Mouse (Mus musculus): ENCODE measurements around the gene Clec9a.

The Clec9a gene

DNA sequence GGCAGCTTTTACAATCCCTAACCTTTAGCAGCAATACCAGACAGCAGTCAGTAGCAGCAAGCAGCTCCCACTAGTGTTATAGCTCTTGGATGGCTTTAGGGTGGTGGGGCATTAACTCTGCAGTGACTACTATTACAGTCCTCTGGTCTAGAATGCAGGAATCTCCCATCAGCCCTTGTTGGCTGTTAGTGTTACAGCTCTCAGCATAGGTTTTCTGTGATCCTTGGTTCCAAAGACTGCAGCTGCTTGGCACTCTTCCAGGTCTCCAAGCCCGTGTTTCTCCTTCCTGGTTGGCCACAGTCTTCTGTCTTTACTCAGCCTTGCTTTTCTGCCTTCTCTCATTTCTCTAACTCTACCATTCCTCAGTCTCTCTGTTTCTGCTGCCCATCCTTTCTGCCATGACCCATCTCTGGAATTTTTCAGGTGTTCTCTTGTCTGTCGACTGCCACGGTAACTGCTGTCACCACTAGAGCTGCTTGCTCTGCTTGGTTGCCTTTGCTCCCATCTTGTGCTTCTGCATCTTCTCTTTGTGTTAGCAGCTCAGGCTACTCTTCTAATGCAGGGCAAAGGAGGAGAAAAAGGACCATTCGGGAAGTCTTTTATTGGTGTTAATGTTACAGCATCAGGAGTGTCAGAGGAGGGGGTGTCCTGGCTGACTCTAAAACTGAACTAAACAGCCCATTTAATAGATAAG is 14.5 kb downstream of the Clec9a start:
- intact Hi-C loops (cut with DNase I) = no loop called here

DNA sequence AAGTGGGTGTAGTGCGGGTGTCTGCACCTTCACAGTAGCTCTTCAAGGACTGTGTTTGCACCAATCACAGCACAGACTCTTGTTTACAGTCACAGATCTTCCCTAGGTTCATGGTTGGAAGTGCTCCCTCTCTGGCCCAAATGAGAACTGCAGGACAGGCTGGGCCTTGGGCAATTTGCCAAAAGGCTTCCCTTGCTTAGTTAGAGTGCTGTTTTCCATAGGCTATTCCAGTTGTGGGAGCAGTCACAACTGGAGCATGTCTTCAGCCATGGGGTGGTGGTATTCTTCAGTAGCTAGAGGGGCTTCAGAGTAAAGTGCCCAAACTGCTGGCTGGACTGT is 15.0 kb downstream of the Clec9a start:
- intact Hi-C loops (cut with DNase I) = no loop called here

DNA sequence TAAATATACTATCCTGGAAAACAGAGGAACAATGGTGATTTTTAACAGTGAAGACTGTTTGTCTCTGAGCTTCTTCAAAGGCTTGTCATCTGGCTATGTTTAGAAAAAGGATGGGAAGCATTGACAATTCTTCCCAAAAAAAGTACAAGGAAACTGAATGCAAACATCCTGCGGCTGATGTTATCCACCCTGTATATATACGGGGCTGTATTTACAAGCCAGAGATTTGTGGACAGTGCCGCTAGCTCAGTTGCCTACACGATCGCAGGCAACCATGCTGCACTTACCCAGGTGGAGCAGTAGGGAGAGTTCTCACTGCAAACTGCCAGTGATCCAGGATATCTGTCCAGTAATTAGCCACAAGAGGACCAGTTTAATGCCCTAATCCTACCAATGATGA is 16.6 kb downstream of the Clec9a start:
- intact Hi-C loops (cut with DNase I) = no loop called here

DNA sequence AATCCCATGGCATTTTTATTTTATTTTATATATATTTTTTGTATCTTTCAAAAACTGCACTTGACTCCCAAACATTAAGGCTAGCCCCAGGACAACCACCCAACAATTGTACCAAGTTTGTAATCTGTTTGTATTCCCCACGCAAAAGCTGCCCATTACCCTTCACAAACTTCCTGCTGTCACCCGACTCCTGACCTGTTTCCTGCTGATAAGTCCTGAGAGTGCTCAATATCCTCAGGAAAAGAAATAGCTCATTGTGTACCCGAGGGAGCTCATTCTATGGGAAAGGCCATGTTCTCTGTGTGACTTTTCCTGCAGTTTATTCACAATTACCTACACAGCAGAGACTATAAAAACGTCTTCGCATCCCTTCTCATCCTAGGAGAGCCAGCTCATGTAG is 17.1 kb downstream of the Clec9a start:
- intact Hi-C loops (cut with DNase I) = no loop called here

DNA sequence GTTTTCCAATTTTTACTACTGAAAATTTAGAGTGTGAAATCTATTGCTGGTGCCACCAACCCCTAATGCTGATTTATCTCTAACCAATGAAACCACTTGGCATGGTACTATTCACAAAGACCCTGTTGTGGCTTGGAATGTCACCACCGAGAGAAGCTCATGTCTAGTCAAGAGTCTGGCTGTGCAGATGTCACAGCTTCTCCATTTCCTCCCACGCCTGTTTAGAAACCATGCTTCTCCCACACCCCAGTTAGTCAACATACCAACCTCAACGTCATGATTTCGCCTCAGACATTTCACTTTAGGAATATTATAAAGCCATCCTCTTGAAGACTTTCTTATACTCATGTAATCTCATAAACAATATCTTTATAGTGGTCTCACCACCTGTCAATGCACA is 18.6 kb downstream of the Clec9a start:
- intact Hi-C loops (cut with DNase I) = no loop called here

DNA sequence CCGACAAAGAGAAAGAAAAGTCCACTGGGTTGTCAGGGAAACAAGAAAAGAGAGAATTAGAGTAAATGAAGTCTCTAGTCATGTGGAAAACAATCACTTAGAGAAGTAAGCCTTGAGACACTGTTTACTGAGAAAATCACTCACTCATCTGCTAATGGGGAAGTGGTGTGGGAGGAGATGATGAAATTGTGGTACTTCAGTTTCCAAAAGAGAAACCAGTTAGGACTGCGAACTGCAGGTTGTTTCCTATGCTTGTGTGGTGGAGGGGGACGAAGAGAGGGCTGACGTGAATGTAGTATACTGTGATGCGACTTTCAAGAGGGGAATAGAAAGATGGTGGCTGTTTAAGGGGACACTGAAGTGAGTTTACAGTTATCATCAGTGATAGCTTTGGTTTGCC is 25.6 kb downstream of the Clec9a start:
- intact Hi-C loops (cut with DNase I) = no loop called here

DNA sequence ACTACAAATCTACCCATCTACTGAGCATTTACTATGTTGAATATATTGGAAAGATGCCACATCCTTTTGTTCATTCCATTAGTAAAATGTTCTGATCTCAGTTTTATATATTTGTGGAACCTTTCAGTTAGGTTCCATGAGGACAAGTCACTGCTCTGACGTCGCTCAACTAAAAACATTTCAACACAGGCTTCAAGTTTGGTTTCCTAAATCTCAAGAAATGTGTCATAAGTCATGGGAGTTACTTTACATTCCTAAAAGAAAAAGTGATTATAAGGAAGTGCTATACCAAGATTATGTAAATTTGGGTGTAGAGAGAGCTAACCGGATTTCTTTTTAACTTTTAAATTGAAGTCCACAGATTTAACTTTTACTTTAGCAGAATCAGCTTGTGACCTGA is 27.4 kb downstream of the Clec9a start:
- intact Hi-C loops (cut with DNase I) = no loop called here

DNA sequence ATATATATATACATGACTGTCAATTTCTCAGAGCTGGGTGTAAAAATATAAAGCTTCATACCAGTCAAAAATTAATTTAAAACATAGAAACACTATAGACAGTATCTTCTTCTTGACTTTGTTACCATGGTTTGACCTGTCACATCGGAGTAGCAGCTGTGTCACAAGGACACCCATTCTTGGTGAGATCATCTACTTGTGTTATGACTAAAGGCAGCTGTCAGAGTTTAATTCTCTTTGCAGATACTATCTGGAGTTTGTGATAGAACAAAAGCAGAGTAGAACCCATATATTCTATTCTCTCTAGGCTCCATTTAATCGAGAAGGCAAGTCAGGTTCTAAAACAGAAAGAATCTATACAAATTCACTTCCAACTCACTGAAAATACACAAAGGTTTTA is 29.4 kb downstream of the Clec9a start:
- intact Hi-C loops (cut with DNase I) = no loop called here

DNA sequence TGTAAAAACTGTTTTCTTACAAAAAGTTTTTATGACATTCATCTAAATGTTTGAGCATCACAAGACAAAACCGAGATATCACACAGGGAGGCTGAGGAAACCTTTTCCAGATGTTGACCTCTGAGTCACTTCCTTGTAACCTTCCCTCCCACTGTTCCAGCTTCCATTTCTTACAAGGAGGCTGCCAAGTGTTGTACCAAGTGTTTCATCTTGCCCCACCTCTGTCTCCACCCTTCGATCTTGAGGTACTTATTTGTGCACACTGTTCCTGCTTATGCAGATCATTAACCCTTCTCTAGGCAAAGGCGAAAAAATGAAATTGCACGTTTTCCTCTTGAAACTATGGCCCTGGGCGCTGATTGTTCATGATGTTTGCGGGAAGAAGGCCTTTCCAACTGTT is 41.1 kb downstream of the Clec9a start:
- intact Hi-C loops (cut with DNase I) = no loop called here

DNA sequence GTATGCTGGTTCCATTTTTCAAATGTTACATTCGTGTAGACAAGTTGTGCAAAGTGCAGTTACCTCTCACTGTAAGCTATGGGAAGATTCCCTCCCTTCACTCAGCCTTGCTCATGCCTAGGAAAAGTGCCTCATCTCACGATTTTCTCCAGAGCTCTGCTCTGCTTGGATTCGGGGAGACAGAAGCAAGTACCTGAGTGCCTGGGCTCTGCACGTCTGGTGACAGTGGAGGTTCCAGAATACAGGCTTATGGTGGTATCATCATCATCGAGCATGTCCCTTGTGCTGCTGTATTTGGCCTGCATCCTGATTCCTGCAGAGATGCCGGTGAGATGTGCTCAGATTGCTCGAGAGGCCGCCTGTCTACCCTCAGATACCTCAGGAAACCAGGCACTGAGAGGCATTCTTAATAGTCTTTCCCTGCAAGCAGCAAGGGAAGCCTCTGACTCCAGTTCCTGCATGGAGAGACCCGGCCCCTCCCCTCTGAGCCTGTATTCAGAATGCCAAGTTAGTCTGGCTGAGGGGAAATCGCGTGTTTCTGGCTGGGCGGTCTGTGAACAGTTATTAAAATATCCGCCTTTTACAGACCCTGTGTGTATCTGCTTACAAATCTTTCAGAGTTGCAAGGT is 42.9 kb downstream of the Clec9a start, which contains the start of gene Clec1a:
Gene Clec1a, minus strand, starts transcription at position 590 of the 629 bp plus-strand sequence.
- intact Hi-C loops (cut with DNase I) = no loop called here

DNA sequence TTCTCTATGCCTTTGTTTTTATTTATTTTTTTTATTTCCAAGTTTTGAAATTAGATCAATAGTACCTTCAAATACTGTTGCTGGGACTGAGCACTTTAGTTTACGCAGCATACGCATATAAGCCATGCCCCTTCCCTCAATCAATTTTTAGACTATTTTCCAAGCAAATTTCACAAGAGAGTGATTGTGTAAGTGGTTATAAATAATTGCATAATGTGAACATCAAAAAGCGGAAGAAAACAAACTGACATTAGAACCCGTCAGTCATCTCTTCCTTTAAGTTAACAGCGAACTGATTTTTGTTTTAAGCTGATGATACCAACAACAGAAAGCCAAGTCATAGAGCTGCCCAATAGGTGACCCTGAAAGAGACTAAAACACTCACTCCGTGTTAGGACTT is 62.7 kb downstream of the Clec9a start:
- intact Hi-C loops (cut with DNase I) = no loop called here

DNA sequence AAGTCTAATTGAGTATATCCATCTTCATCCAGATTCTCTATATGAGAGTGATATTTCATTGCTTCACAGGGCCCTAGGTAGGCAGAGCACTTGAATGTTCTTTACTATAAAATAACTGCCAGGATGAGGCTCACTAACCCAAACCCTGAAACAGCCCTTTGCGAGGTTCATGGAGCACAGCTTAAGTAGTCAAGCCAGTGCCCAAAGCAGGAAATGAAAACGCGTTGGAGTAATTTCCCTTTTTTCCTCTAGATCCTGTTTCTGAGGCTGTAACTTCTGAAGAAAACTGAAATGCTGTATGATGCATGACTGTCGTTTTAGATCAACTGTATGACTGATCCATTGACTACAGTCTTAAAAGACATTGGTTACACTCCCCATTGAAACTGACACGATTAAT is 64.0 kb downstream of the Clec9a start:
- intact Hi-C loops (cut with DNase I) = no loop called here

Data from adrenal gland (tissue).